Mouse (Mus musculus) inflammation-experienced regulatory T-cells, adult 6 months (primary cell): ENCODE data around the gene Chn2. TPM values are rescaled to one million over a fixed set of nuclear protein-coding genes. Genes with fewer than 3 reads are reported as not detected.
"Not testable (repeated sequence)": the region's sequence is repeated elsewhere in the genome, so short reads cannot be mapped to it uniquely, and the experiment has no call there.

ENCODE experiments used
- ATAC-seq: one replicate; pipeline ENCODE4 v1.8.0; 2017
- polyA plus RNA-seq, 3 experiments: library from polyadenylated mRNA; unstranded; fragments of 100-300 nt; shearing (Covaris generic); gene quantifications; one replicate each; pipeline ENCODE4 v1.2.1; 2017

Chn2 gene
- polyA plus RNA-seq, 3 experiments from 2014 or later, result 8.4 to 14.5 (median 9.5) TPM

- no peak for ATAC-seq
These were observed 121.3 kb downstream of the Chn2 start for GRCm38 (mm10) chr6:54160677-54161076.

GRCm38 (mm10) chr6:54161246-54161645 is 121.9 kb downstream of the Chn2 start:
- no peak for ATAC-seq

DNA sequence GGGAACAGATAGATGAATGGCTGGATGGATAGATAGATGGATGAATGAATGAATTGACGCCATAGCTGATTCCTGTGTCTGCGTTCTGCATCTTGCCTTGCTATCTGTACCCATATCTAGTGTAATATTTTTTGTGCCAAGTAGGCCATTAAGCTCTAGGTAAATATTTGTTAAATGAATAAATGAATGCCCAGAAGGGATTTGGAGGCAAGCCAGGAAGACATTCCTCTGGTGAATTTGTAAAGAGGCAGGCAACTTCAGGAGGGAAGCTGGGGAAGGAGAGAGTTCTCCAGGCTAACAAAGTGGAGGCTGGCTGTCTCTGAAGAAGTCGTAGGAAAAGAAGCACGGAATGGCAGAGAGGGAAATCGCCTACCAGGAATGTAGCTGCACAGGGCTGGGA is 123.0 kb downstream of the Chn2 start:
- ATAC-seq, result no peak

DNA sequence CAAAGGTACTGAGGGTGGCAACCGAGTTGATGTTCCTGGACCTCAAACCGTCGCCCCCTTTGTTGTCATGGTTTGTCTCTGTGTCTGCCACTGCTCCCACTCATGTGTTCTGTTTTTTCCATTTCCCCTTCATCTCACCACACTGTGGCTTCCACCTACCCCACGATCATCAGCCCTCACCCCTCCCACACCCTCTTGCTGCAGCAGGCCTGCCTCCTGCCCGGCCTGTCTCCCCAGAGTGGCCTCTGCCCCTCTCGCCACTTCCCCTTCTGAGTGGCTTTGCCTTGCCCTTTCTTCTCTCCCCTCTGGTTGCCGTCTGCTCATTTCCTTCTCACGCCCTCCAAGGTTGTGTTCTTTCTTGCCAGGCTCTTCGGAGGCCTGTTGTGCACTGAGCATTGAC is 123.4 kb downstream of the Chn2 start:
- peak; percentile 58 for ATAC-seq

- ATAC-seq, result no peak
These were observed 124.3 kb downstream of the Chn2 start for GRCm38 (mm10) chr6:54163702-54164101.

DNA sequence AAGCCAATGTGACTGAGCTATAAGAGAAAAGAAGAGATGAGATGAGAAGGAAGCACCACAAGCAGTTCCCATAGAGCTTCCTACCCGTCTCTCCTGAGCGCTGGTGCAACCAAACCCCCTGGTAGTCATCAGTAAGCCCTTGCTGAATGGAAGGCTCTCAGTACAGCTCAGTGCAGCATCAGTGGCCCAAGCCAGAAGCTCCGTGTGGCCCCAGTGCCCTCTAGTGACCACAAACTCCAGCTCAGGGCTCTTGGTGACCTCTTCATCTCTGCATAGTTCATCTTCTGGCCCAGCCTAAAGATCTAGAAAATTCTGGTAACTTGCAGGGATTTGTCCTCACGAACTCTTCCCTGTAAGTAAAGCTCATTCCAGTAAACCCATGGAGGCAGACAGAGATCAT is 125.4 kb downstream of the Chn2 start:
- peak; percentile 63 for ATAC-seq

GRCm38 (mm10) chr6:54165246-54165645 is 125.9 kb downstream of the Chn2 start:
- ATAC-seq, result no peak

DNA sequence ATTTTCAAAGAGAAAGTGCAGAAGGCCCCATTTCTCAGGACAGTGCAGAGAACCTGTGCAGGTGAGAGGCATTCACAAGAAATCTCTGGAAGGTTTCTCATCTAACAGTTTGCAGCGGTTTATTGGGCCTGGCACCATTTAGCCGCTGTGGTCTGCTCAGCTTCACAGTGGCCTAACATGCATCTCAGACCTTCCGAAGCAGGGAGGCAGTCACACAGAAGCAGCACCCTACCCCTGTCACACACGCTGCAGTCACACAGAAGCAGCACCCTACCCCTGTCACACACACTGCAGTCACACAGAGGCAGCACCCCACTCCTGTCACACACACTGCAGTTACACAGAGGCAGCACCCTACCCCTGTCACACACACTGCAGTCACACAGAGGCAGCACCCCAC is 126.5 kb downstream of the Chn2 start:
- no peak for ATAC-seq

DNA sequence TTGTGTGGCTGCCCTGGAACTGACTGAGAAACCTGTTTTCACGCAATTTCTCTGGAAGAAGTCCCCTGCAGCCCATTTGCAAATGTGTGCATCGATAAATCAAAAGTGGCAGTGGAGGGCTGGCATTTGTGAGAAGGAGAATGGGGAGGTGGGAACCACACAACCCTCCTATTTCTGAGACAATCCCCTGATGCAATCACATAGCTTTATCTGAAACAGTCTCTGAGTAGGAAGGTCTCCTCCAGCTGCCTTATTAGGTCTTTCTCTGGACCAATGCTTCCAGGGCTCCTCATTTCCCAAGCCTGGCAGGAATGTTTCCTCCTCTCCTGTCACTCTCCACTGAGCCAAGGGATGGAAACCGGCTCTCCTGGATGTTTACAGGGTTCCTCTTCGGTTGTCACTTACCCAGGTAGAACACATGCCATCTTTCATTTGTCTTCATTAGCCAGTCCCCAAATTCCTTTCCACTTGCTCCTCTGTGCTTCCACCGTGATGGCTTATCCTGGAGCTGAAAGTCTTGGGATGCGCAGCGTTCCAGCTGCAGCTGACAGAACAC is 127.7 kb downstream of the Chn2 start:
- ATAC-seq, result no peak

DNA sequence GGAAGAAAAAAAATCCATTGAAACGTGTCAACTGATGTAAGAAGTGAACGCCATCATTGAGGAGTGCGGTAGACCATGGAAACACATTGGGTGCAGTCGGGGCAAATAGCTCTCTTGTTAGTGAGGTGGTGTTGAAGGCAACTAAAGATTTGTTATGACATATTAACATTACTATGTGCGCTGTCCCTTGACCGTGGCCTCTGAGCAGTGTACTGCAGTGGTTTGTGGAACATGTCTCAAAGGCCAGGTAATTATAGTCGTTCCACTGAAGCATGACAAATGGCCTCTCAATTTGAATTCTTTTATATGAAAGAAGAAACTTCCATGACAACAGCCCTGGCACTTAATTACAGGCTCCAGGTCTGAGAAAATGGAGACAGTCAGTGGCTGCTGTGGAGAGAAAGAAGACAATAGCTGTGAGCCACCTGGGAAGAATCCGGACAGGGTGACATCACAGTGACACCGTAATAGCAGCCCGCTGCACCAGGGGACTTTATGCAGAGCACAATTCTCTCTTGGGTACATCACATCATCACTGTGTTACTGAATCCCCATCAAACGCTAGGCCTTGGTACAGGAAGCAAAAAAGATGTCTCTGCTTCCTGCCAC is 131.0 kb downstream of the Chn2 start:
- no peak for ATAC-seq

DNA sequence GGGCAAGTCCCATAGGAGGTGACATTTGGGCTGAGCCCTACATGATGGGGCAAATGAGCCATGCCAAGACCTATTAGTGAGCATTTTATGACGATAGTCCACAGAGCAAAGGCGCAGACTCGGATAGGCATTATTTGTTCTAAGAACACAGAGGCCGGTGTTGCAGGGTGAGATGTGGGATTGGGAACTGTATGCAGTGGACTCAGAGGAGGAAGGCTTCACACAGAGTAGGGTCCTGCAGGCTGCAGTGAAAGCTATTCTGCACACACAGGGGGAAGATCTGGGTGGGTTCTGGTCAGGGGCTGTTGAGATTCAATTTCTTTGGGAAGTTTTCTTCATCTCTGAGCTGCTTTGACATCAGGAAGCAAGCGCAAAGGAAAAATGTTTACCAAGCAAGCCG is 132.0 kb downstream of the Chn2 start:
- ATAC-seq, result no peak

GRCm38 (mm10) chr6:54175473-54176215 is 136.3 kb downstream of the Chn2 start:
- no peak for ATAC-seq

DNA sequence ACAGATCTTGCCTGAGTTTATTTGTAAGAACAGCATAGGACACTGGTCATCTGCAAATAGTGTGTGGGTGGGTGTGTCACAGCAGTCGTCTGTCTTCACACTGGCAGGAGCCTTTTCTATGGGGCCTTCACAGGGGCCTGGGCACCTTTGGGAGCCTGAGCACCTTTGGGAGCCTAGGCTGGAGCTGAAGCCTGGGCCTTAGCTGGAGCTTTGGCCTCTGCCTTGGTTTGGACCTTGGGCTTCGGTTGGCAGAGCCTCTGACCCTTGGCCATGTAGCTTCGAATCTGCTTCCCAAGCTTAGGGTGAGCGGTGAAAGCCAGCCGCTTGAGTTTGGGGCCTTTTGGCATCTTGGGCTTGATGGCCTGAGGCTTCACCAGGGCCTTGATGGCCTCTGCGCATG is 137.7 kb downstream of the Chn2 start:
- not testable (repeated sequence) for ATAC-seq

- no peak for ATAC-seq
These were observed 139.9 kb downstream of the Chn2 start for GRCm38 (mm10) chr6:54179056-54179873.

DNA sequence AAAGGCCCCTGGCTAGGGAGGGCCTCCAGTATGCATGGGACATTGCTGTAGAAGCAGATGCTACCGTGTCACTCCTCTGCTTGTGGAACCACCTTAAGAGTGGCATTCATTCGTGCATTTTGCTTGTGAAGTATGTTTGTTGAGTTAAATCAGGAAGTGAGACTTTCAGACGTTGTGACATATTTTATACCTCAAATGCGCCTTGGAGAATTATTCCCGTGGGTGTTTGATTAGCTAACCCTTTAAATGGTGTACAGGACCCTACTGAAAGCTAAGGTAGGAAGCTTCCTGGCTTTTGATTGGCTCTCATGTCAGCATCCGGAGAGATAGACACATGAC is 140.5 kb downstream of the Chn2 start:
- ATAC-seq, result no peak

DNA sequence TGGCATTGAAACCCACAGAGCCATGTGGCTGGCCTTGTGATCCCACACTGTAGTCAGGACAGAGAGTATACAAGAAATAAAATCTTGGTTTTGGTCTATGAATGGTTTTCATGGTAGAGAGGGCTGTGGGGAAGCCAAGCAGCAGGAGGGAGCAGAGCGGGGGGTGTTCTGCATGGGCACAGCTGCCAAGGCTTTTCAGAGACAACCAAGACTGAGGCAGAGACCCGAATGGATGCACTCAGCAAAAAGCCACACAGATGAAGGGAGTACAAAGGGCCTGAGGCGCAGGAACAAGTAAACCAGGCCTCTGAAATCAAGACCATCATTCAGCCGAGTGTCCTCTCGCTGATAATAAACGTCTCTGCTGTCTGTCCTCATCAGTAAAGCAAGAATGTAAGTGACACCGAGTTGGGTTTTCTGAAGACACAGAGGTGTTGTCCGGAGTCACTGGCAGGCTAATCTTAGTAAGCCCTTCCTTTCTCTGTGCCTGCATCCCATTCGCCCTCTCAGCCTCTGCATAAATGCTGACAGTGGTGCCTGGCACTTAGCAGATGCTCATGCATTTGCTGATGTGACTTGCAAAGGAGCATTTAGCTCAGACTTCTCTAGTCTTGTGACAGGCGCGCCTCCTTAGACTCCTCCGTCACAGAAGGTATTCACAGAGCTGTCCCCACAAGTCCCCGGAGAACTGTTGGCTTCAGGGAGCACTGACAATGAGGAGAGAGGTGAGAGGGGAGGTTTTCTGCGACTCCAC is 144.6 kb downstream of the Chn2 start:
- ATAC-seq, result no peak

DNA sequence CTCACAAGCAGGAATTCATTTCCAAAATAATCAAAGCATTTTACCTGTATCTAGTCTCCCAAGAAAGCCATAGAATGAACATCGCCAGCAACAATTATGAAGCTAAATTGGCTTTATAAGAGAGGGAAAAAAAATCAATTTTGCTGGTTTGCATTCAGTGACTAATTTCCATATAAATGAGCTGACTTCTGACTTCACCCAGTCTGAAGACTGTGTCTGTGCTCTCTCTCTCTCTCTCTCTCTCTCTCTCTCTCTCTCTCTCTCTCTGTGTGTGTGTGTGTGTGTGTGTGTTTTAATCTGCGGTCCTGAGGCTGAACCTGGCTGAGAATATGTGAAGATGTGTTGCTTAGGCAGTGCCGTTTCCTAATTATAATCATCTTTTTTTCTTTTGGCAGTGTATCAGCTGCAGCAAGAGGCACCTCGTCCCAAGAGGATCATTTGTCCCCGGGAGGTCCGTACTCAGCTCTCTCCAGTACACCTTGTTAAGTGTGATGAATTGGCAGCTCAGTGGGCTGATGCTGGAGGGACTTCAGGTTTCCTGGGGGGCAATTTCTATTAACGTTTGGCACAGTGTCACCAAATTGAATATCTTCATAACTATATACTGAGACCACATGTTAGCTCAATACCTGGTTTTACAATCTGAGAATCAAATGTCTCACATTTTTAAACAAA is 154.4 kb downstream of the Chn2 start:
- no peak for ATAC-seq

DNA sequence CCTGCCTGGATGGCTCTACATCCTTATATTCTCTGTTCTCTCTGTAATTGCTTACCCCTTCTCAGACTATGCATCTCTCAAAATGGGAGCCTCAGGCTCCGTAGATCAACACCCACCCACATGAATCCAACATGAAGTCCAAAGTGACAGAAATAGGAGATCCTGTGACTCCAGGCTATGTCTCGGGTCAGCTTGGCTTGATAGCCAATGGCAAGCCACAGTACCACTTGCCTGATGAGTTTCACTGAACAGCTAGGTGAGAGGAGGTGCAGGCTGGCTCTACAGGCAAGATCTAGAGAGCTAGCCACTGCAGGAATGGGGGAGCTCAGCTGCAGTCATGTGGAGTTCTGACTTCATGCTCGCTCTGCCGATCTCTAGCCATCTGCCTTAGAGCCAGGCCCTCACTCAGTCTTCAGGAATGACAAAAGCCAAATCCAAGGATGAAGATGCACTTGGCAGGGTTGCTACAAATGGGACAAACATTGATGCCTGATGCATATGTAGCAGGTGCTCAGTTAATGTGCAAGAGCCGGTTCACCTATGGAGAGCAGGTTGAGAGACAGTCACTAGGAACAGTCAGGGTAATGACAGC is 158.6 kb downstream of the Chn2 start:
- ATAC-seq, result no peak

DNA sequence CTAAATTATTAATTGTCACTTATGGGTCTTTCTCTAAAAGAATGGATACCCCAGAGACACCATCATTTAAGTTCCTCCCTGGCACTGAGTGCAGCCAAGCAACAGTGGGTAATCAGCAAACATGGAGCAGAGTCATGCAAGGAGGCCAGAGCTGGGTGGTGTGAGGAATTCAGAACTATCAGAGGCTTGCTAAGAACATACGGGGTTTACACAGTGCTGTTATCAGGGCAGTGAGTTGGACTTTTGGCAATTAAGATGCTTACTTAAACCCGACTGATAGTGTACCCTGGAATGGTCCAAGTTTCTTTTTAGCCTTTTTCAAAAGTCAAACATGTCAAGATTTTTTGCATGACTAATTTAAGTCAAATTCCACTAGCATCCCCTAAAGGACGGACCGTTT is 160.2 kb downstream of the Chn2 start:
- no peak for ATAC-seq

DNA sequence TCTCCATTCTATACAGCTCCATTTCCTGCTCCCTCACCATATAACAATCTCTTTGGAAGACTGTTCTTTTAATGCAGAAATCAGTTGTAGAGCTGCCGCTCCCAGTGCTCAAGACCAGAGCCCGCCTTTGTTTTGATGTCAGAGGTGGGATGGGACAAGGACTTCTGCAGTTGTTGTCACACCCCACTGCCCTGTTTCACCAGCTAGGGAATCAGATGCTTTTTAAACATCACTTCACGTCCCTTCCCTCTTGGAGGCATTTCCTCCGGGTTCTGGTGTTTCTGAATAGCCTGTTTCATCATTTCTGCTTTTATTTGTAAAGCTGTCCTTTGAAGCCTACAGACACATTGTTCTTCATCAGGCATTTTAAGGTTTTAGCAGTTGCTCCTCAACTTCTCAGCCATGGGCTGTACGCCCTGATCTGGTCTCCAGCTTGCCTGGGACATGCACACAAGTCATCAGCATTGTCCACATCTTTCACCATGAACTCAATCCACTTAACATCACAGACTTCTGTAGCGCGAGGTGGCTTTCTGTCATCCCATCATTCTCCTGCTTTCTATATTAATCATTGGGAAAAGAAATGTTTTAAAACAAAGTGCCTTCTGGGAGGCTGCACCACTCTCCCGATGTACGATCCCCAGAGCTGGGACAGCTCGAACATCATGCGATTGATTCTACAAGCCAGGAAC is 160.8 kb downstream of the Chn2 start:
- no peak for ATAC-seq
